Mouse (Mus musculus): Measurements from ENCODE around the gene D1Ertd622e. TPM values are rescaled to one million over a fixed set of nuclear protein-coding genes. Genes with fewer than 3 reads are reported as not detected.

Gene D1Ertd622e
- total RNA-seq, 1 experiment, result 2.7 TPM

DNA sequence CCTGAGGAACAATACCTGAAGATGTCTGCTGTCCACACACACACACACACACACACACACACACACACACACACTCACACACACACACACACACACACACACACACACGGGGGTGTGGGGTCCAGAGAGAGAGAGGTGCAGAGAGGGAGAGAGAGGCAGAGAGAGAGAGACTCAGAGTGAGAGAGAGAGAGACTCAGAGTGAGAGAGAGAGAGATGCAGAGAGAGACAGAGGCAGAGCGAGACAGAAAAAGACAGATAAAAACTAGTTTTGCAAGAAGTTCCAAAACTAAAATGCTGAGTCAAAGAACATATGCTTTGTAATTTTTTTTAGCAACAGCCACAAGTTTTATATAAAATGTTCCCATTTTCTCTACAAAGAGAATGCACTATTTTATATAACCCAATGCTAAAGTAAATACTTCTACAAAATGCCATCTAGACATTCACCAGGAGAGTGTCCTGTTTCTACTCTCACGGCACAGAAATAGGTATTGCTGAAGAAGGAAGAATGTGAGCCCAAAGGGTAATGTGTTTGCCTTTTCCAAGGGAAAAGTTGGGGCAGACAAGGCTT, 11.2 kb downstream of the D1Ertd622e start:
- DNase-seq (ENCODE audit: low read depth, low spot score), result no peak
- in situ Hi-C loops (cut with MboI; ENCODE audit: low sequenced_read_pairs in 2 of 2, unreplicated experiment in 2 of 2), result no loop called here
- Histone ChIP-seq H3K4me3 (ENCODE audit: insufficient read depth in 1 of 2, low read depth in 1 of 2, low read length in 2 of 2, poor library complexity in 1 of 2, severe bottlenecking in 1 of 2) (no peak overlapping the region), H3K27ac (ENCODE audit: insufficient read depth, low read depth, low read length, poor library complexity, severe bottlenecking) (no peak overlapping the region), H3K36me3 (ENCODE audit: control insufficient read depth, insufficient read depth, low read length, poor library complexity, severe bottlenecking) (0 out of 2 replicates have a peak, but pooled peaks cover 3% of the 10 kb centered on the region), H3K9ac (ENCODE audit: insufficient read depth, low read depth, low read length, poor library complexity, severe bottlenecking) (no peak overlapping the region), H3K9me3 (ENCODE audit: control insufficient read depth, insufficient read depth, low read depth, low read length) (no peaks in the 10 kb centered on the region), H3K4me1 (ENCODE audit: control insufficient read depth in 2 of 2, insufficient read depth in 2 of 2, low read length in 2 of 2, poor library complexity in 1 of 2) (no peaks in the 10 kb centered on the region)
- TF ChIP-seq CHD2 (IDR thresholded peaks at IDR 0.05; ENCODE audit: low read depth, low read length) (no peak), ZNF384 (IDR thresholded peaks at IDR 0.05; ENCODE audit: low read depth, low read length) (no peak), HCFC1 (IDR thresholded peaks at IDR 0.05; ENCODE audit: borderline replicate concordance, insufficient read depth, low read length) (no peak), ZC3H11A (IDR thresholded peaks at IDR 0.05; ENCODE audit: borderline replicate concordance, low read depth, low read length) (no peak), MAFK (IDR thresholded peaks at IDR 0.05; ENCODE audit: insufficient read depth, low read depth, low read length) (no peak)

GRCm38 (mm10) chr1:97650072-97650471, 11.8 kb downstream of the D1Ertd622e start:
- TF ChIP-seq MAFK (IDR thresholded peaks at IDR 0.05; ENCODE audit: insufficient read depth, low read depth, low read length) (peak; percentile 75), ZNF384 (IDR thresholded peaks at IDR 0.05; ENCODE audit: low read depth, low read length) (no peak)
- Histone ChIP-seq H3K4me1 (ENCODE audit: control insufficient read depth in 2 of 2, insufficient read depth in 2 of 2, low read length in 2 of 2, poor library complexity in 1 of 2) (no peaks in the 10 kb centered on the region), H3K4me3 (ENCODE audit: insufficient read depth in 1 of 2, low read depth in 1 of 2, low read length in 2 of 2, poor library complexity in 1 of 2, severe bottlenecking in 1 of 2) (no peak overlapping the region), H3K9ac (ENCODE audit: insufficient read depth, low read depth, low read length, poor library complexity, severe bottlenecking) (no peak overlapping the region), H3K9me3 (ENCODE audit: control insufficient read depth, insufficient read depth, low read depth, low read length) (no peaks in the 10 kb centered on the region), H3K36me3 (ENCODE audit: control insufficient read depth, insufficient read depth, low read length, poor library complexity, severe bottlenecking) (0 out of 2 replicates have a peak, but pooled peaks cover 3% of the 10 kb centered on the region), H3K27ac (ENCODE audit: insufficient read depth, low read depth, low read length, poor library complexity, severe bottlenecking) (no peak overlapping the region)
- in situ Hi-C loops (cut with MboI; ENCODE audit: low sequenced_read_pairs in 2 of 2, unreplicated experiment in 2 of 2), result no loop called here
- no peak for DNase-seq (ENCODE audit: low read depth, low spot score)

GRCm38 (mm10) chr1:97647037-97647436, 14.8 kb downstream of the D1Ertd622e start:
- TF ChIP-seq ZC3H11A (IDR thresholded peaks at IDR 0.05; ENCODE audit: borderline replicate concordance, low read depth, low read length) (peak; percentile 48), HCFC1 (IDR thresholded peaks at IDR 0.05; ENCODE audit: borderline replicate concordance, insufficient read depth, low read length) (no peak)
- in situ Hi-C loops (cut with MboI; ENCODE audit: low sequenced_read_pairs in 2 of 2, unreplicated experiment in 2 of 2), result no loop called here
- Histone ChIP-seq H3K4me1 (ENCODE audit: control insufficient read depth in 2 of 2, insufficient read depth in 2 of 2, low read length in 2 of 2, poor library complexity in 1 of 2) (no peaks in the 10 kb centered on the region), H3K36me3 (ENCODE audit: control insufficient read depth, insufficient read depth, low read length, poor library complexity, severe bottlenecking) (0 out of 2 replicates have a peak, but pooled peaks cover 3% of the 10 kb centered on the region), H3K9ac (ENCODE audit: insufficient read depth, low read depth, low read length, poor library complexity, severe bottlenecking) (no peak overlapping the region), H3K9me3 (ENCODE audit: control insufficient read depth, insufficient read depth, low read depth, low read length) (no peaks in the 10 kb centered on the region), H3K27ac (ENCODE audit: insufficient read depth, low read depth, low read length, poor library complexity, severe bottlenecking) (no peak overlapping the region), H3K4me3 (ENCODE audit: insufficient read depth in 1 of 2, low read depth in 1 of 2, low read length in 2 of 2, poor library complexity in 1 of 2, severe bottlenecking in 1 of 2) (no peak overlapping the region)
- peak; percentile 36 for DNase-seq (ENCODE audit: low read depth, low spot score)

GRCm38 (mm10) chr1:97634104-97634503, 27.8 kb downstream of the D1Ertd622e start:
- in situ Hi-C loops (cut with MboI; ENCODE audit: low sequenced_read_pairs in 2 of 2, unreplicated experiment in 2 of 2), result no loop called here
- no peak overlapping the region for H3K27ac ChIP-seq (ENCODE audit: insufficient read depth, low read depth, low read length, poor library complexity, severe bottlenecking)

More at GRCm38 (mm10) chr1:97634104-97634503, 27.8 kb downstream of the D1Ertd622e start:
- Histone ChIP-seq H3K4me1 (ENCODE audit: control insufficient read depth in 2 of 2, insufficient read depth in 2 of 2, low read length in 2 of 2, poor library complexity in 1 of 2) (peaks cover 0 to 2% of the 10 kb centered on the region in 2 experiments; a peak in 1 of 4 replicates), H3K9me3 (ENCODE audit: control insufficient read depth, insufficient read depth, low read depth, low read length) (no peaks in the 10 kb centered on the region), H3K36me3 (ENCODE audit: control insufficient read depth, insufficient read depth, low read length, poor library complexity, severe bottlenecking) (no peaks in the 10 kb centered on the region), H3K4me3 (ENCODE audit: insufficient read depth in 1 of 2, low read depth in 1 of 2, low read length in 2 of 2, poor library complexity in 1 of 2, severe bottlenecking in 1 of 2) (no peak overlapping the region), H3K9ac (ENCODE audit: insufficient read depth, low read depth, low read length, poor library complexity, severe bottlenecking) (no peak overlapping the region)
- no peak for DNase-seq (ENCODE audit: low read depth, low spot score)
- TF ChIP-seq MAFK (IDR thresholded peaks at IDR 0.05; ENCODE audit: insufficient read depth, low read depth, low read length), result no peak
- TF ChIP-seq HCFC1 (IDR thresholded peaks at IDR 0.05; ENCODE audit: borderline replicate concordance, insufficient read depth, low read length), result no peak
- TF ChIP-seq ZC3H11A (IDR thresholded peaks at IDR 0.05; ENCODE audit: borderline replicate concordance, low read depth, low read length), result no peak
- TF ChIP-seq ZNF384 (IDR thresholded peaks at IDR 0.05; ENCODE audit: low read depth, low read length), result no peak
- TF ChIP-seq CHD2 (IDR thresholded peaks at IDR 0.05; ENCODE audit: low read depth, low read length), result no peak

All from ES-E14 (cell line).